Mouse (Mus musculus) kidney, postnatal 0 days (tissue): ENCODE measurements around the gene Cdk5rap3. TPM values are rescaled to one million over a fixed set of nuclear protein-coding genes. Genes with fewer than 3 reads are reported as not detected.

ENCODE experiments used
- ATAC-seq: fragments of 200-750 bp; cut with Nextera tagmentation; replicated peaks from 2 replicates; pipeline ENCODE4 v1.8.0; 2017; ENCODE audit warnings: low read depth, moderate number of reproducible peaks, moderate TSS enrichment, moderate library complexity; ENCODE audit not compliant: low FRiP score
- DNase-seq: peaks from one replicate; pipeline ENCODE4 v3.0.0-alpha.2; 2016; ENCODE audit warnings: low spot score
- H3K27ac ChIP-seq: fragments of 300-500 bp; sonication (generic); 2 replicates; pipeline ENCODE4 v1.5.1; 2014; ENCODE audit warnings: mild to moderate bottlenecking
- H3K27me3 ChIP-seq: fragments of 300-500 bp; sonication (generic); 2 replicates; pipeline ENCODE4 v1.6.1; 2014; ENCODE audit warnings: low read length, mixed read lengths; ENCODE audit not compliant: insufficient read depth
- H3K36me3 ChIP-seq: fragments of 300-500 bp; sonication (generic); 2 replicates; pipeline ENCODE4 v1.6.1; 2014; ENCODE audit warnings: low read length, mixed read lengths; ENCODE audit not compliant: insufficient read depth
- H3K4me1 ChIP-seq: fragments of 300-500 bp; sonication (generic); replicated peaks from 2 replicates; pipeline ENCODE4 v1.6.1; 2014; ENCODE audit warnings: antibody characterized with exemption, low read length, mixed read lengths; ENCODE audit not compliant: insufficient read depth
- H3K4me2 ChIP-seq: fragments of 300-500 bp; sonication (generic); 2 replicates; pipeline ENCODE4 v1.6.1; 2014; ENCODE audit warnings: mild to moderate bottlenecking, low read length, moderate library complexity, mixed read lengths
- H3K4me3 ChIP-seq: fragments of 300-500 bp; sonication (generic); replicated peaks from 2 replicates; pipeline ENCODE4 v1.5.1; 2014; ENCODE audit warnings: low read depth, low read length
- H3K9ac ChIP-seq: fragments of 300-500 bp; sonication (generic); 2 replicates; pipeline ENCODE4 v1.6.1; 2014; ENCODE audit warnings: low read depth, low read length
- H3K9me3 ChIP-seq: fragments of 300-500 bp; sonication (generic); replicated peaks from 2 replicates; pipeline ENCODE4 v1.6.1; 2016; ENCODE audit warnings: low read length, inconsistent platforms, mixed read lengths
- CTCF ChIP-seq: IDR thresholded peaks from 2 replicates; pipeline ENCODE4 v1.5.1; 2016; ENCODE audit warnings: antibody characterized with exemption, low read depth, mild to moderate bottlenecking, moderate library complexity
- WGBS: fragments of 180-500 bp; shearing (Covaris S2); extraction: QIAGEN DNeasy Blood & Tissue Kit; methylation state at CpG from one replicate; pipeline ENCODE4 v1.1.7; 2014; 5-methylcytosine and 5-hydroxymethylcytosine counted together
- polyA plus RNA-seq: library from polyadenylated mRNA; unstranded; fragments of >200 nt; fragmentation: Nextera tagmentation; extraction: Ambion mirVana; gene quantifications from 2 replicates; pipeline ENCODE4 v1.2.1, GENCODE M21; 2015

Gene Cdk5rap3
- polyA plus RNA-seq, 1 experiment from 2014 or later, result 77.8 TPM

DNA sequence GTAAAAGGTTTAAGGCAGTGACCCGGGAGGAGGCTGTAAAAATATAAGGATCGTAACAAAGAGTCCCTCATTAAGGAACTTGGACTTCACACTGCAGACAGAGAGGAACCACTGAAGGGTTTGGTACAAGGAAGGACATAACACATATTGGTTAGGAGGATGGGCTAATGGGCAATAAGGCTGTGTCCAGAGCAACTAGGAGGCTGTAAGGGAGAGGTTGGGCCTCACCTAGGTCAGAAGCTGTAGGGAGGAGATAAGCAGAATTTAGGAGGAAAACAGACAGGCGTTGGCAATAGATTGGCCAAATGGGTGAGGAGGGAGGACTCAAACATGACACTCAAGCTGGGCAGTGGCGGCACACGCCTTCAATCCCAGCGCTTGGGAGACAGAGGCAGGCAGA lies 1.1 kb upstream of the Cdk5rap3 start:
- H3K4me3 ChIP-seq, result no peak overlapping the region
- no peaks in the 10 kb centered on the region for H3K27me3 ChIP-seq
- H3K9me3 ChIP-seq, result no peaks in the 10 kb centered on the region
- TF ChIP-seq CTCF, result no peak
- H3K36me3 ChIP-seq, result no peaks in the 10 kb centered on the region
- H3K27ac ChIP-seq, result no peak overlapping the region
- H3K4me1 ChIP-seq, result no peaks in the 10 kb centered on the region; the same call in 1 of the 2 replicates
- H3K4me2 ChIP-seq, result no peak overlapping the region
- ATAC-seq (no peak), DNase-seq (no peak)
- H3K9ac ChIP-seq, result no peak overlapping the region
- WGBS, result 86% methylated on average over 6 of the region's 6 CpGs

DNA sequence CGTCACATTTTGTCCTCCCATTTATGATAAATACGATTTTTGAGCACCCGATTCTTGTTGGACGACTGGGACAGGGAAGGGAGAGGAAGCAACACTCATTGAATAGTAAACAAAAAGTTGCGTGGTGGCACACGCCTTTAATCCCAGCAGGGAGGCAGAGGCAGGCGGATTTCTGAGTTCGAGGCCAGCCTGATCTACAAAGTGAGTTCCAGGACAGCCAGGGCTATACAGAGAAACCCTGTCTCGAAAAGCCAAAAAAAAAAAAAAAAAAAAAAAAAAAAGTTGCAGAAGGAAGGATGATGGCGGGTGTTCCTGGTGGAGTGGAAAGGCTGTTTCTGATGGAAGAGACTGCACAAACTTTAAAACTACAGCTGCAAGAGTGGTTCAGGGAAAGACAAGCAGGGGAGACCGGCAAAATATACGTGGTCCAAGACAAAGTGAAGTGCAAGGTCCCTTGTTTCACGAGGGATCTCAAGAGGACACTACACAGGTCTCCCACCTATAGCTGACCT lies 645 bp upstream of the Cdk5rap3 start:
- peak; percentile 2; the same call in 1 of the 2 replicates for ATAC-seq
- peak overlapping the region; percentile 65 for H3K4me2 ChIP-seq
- DNase-seq, result no peak
- no peaks in the 10 kb centered on the region; the same call in 1 of the 2 replicates for H3K4me1 ChIP-seq
- H3K4me3 ChIP-seq, result peak overlapping the region; percentile 26
- H3K9me3 ChIP-seq, result no peaks in the 10 kb centered on the region
- no peaks in the 10 kb centered on the region for H3K27me3 ChIP-seq
- H3K27ac ChIP-seq, result no peak overlapping the region
- no peaks in the 10 kb centered on the region for H3K36me3 ChIP-seq
- no peak for TF ChIP-seq CTCF
- 29% methylated on average over 12 of the region's 13 CpGs for whole genome bisulfite sequencing
- H3K9ac ChIP-seq, result 0 out of 2 replicates have a peak overlapping the region, but pooled peaks have one; percentile 27

DNA sequence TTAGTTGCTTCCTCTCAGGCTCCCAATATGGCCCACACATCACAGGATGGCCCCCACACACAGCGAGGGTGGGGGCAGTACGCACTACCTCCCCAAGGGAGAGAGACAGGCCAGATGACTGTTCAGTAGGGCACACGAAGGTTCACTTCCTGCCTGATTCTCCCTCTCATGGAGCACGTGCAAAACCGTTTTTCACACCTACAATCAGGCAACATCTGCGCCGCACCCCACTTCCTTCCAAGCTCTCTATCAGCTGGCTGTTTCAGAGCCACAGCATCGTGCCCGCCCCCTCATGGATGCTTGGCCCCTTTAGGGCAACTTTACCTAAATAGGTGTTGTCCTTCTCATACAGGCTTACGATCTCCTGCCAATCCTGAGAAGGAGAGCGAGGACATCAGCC lies 3.6 kb downstream of the Cdk5rap3 start:
- Histone ChIP-seq H3K27me3 (no peaks in the 10 kb centered on the region), H3K4me2 (no peak overlapping the region), H3K36me3 (peaks cover 21% of the 10 kb centered on the region), H3K4me1 (no peaks in the 10 kb centered on the region; the same call in 1 of the 2 replicates), H3K27ac (no peak overlapping the region), H3K9ac (no peak overlapping the region), H3K4me3 (no peak overlapping the region), H3K9me3 (no peaks in the 10 kb centered on the region)
- TF ChIP-seq CTCF, result no peak
- ATAC-seq, result no peak
- no peak for DNase-seq
- WGBS, result 82% methylated on average over 11 of the region's 11 CpGs

DNA sequence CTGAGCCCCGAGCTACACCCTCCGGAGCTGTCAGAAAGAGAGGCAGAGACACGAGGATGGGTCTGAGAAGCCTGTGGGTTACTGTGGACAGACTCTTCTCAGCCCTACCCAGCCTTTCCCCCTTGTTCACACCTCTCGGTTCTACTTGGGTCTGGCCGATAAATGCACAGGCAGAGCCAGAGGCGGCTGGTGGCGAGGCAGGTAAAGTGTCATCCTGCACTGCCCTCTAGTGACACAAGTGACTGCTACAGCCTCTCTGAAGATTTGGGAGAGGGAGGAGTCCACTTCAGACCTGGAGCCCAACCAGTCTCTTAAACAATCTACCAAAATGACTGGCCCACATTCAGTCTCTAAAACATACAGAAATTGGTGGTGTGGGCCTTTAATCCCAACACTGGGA lies 6.3 kb downstream of the Cdk5rap3 start:
- Histone ChIP-seq H3K4me2 (no peak overlapping the region), H3K36me3 (peaks cover 29% of the 10 kb centered on the region), H3K9ac (no peak overlapping the region), H3K27ac (no peak overlapping the region), H3K4me1 (no peaks in the 10 kb centered on the region; the same call in 1 of the 2 replicates), H3K9me3 (no peaks in the 10 kb centered on the region), H3K4me3 (no peak overlapping the region), H3K27me3 (no peaks in the 10 kb centered on the region)
- ATAC-seq (peak; percentile 50; the same call in 1 of the 2 replicates), DNase-seq (peak; percentile 95)
- 27% methylated on average over 7 of the region's 7 CpGs for WGBS
- TF ChIP-seq CTCF, result peak; percentile 87

DNA sequence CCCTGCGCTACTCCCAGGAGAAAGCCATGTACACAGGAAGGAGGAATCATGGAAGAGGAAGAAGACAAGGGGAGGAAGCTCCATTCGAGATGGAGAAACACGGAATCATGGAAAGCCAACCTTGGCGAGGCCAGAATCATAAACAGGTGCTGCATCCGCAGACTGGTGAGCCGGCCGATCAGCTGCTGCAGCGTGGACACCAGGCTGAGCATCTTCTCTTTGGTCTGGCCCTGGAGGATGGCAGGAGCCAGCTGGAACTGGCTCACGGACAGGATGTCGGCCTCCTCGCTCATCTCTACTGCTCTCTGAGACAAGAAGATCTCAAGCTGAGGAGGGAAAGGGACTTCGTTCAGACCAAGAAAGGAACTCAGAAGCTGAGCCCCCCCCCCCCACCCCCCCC lies 7.7 kb downstream of the Cdk5rap3 start:
- no peaks in the 10 kb centered on the region for H3K9me3 ChIP-seq
- no peak for TF ChIP-seq CTCF
- no peak overlapping the region for H3K4me3 ChIP-seq
- DNase-seq (no peak), ATAC-seq (no peak)
- no peaks in the 10 kb centered on the region for H3K27me3 ChIP-seq
- H3K4me2 ChIP-seq, result no peak overlapping the region
- H3K27ac ChIP-seq, result no peak overlapping the region
- peaks cover 29% of the 10 kb centered on the region for H3K36me3 ChIP-seq
- 0 out of 2 replicates have a peak, but pooled peaks cover under 1% of the 10 kb centered on the region for H3K4me1 ChIP-seq
- 91% methylated on average over 12 of the region's 12 CpGs for WGBS
- no peak overlapping the region for H3K9ac ChIP-seq

DNA sequence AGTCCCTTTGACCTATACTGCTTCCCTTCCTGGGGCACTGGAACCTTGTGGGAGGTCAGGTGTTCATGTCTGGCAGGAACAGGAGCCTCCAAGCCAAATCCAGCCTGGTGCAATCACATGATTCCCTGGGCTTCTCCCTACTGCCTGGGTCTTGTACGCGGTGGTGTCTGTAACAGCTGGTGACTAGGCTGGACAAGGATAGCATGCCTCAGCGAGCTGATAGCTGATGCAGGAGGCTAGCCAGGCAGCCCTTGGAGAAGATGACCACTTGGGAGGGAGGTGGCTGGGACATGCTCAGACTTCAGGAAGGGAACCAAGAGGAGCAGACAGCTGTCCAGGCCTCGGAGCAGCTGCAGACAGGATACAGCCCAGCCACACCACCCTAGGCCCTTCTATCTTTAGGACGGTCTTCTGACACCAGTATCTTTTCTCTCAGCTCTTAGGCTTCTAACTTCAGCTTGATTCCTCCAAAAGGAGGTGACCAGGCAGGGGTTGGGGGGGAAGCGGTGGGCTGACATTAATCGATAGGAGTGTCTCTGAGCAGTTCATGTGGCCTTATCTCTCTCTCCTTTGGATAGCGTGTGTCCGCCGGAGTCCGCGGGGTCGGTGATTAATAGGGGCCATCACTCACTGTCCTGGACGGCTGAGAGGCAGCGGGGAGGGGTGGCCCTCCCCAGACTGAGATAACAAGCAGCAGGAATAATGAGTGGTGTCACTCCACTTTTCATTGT lies 9.7 kb downstream of the Cdk5rap3 start:
- no peak for TF ChIP-seq CTCF
- Histone ChIP-seq H3K36me3 (peaks cover 28% of the 10 kb centered on the region), H3K9me3 (no peaks in the 10 kb centered on the region), H3K27ac (no peak overlapping the region), H3K27me3 (no peaks in the 10 kb centered on the region), H3K9ac (no peak overlapping the region), H3K4me2 (no peak overlapping the region), H3K4me3 (no peak overlapping the region), H3K4me1 (peaks cover 14% of the 10 kb centered on the region)
- peak; percentile 24 for DNase-seq
- WGBS, result 44% methylated on average over 15 of the region's 15 CpGs
- ATAC-seq, result no peak; the same call in 1 of the 2 replicates
